Mouse (Mus musculus) forebrain, embryonic 10.5 days (tissue): ENCODE results near the gene Aagab. TPM values are rescaled to one million over a fixed set of nuclear protein-coding genes. Genes with fewer than 3 reads are reported as not detected.

Experiments
- DNase-seq: peaks from one replicate; pipeline ENCODE4 v3.0.0-alpha.2; 2017; ENCODE audit warnings: low spot score; ENCODE audit errors: extremely low spot score
- H3K27ac ChIP-seq: fragments of 300-500 bp; sonication (generic); 2 replicates; pipeline ENCODE4 v1.5.1; 2016; ENCODE audit warnings: mild to moderate bottlenecking
- H3K27me3 ChIP-seq: fragments of 300-500 bp; sonication (generic); 2 replicates; pipeline ENCODE4 v1.6.1; 2016; ENCODE audit warnings: mild to moderate bottlenecking; ENCODE audit not compliant: poor library complexity, severe bottlenecking
- H3K36me3 ChIP-seq: fragments of 300-500 bp; sonication (generic); replicated peaks from 2 replicates; pipeline ENCODE4 v1.6.1; 2016; ENCODE audit warnings: mild to moderate bottlenecking, moderate library complexity
- H3K4me1 ChIP-seq: fragments of 300-500 bp; sonication (generic); 2 replicates; pipeline ENCODE4 v1.6.1; 2016
- H3K4me3 ChIP-seq: fragments of 300-500 bp; sonication (generic); 2 replicates; pipeline ENCODE4 v1.5.1; 2016; ENCODE audit warnings: mild to moderate bottlenecking, moderate library complexity
- H3K9me3 ChIP-seq: fragments of 300-500 bp; sonication (generic); 2 replicates; pipeline ENCODE4 v1.6.1; 2016; ENCODE audit warnings: mild to moderate bottlenecking, moderate library complexity
- WGBS: fragments of 180-500 bp; shearing (Covaris S2); methylation state at CpG from one replicate; pipeline ENCODE4 v1.1.7; 2016; 5-methylcytosine and 5-hydroxymethylcytosine counted together
- polyA plus RNA-seq: library from polyadenylated mRNA; unstranded; fragments of >200 nt; fragmentation: Nextera tagmentation; extraction: Ambion mirVana; gene quantifications from 2 replicates; pipeline ENCODE4 v1.2.1, GENCODE M21; 2016

The Aagab gene
- polyA plus RNA-seq, 1 experiment from 2014 or later = 53.9 TPM

GRCm38 (mm10) chr9:63690511-63690910 lies 88.1 kb downstream of the Aagab start:
- no peak overlapping the region for H3K27ac ChIP-seq
- H3K9me3 ChIP-seq = peaks cover 6% of the 10 kb centered on the region; the same call in 1 of the 2 replicates
- DNase-seq = no peak
- H3K36me3 ChIP-seq = peaks cover 49% of the 10 kb centered on the region
- H3K4me1 ChIP-seq = peaks cover 5% of the 10 kb centered on the region
- 90% methylated on average over 1 of the region's 1 CpGs for WGBS
- H3K4me3 ChIP-seq = no peak overlapping the region
- no peaks in the 10 kb centered on the region for H3K27me3 ChIP-seq

GRCm38 (mm10) chr9:63691960-63692359 lies 89.5 kb downstream of the Aagab start:
- Histone ChIP-seq H3K4me1 (peaks cover 16% of the 10 kb centered on the region), H3K36me3 (peaks cover 39% of the 10 kb centered on the region), H3K27ac (no peak overlapping the region), H3K9me3 (no peaks in the 10 kb centered on the region; the same call in 1 of the 2 replicates), H3K27me3 (no peaks in the 10 kb centered on the region), H3K4me3 (no peak overlapping the region)
- 86% methylated on average over 2 of the region's 2 CpGs for WGBS
- DNase-seq = no peak

Other genes with a start within 250 kb of the Aagab start
- gene Map2k5, start 224.8 kb upstream of the Aagab start, polyA plus RNA-seq = 33.8 and 34.2 TPM in 2 replicates
- 39.4 and 40.5 TPM in 2 replicates for gene 2300009A05Rik, start 203.4 kb upstream of the Aagab start, polyA plus RNA-seq
- gene Iqch, start 167 bp upstream of the Aagab start, polyA plus RNA-seq = 0.04 and 0.14 TPM in 2 replicates
- gene Smad3, start 155.3 kb downstream of the Aagab start, polyA plus RNA-seq = 22.1 and 25.5 TPM in 2 replicates